Mouse (Mus musculus): ENCODE data around the gene Mllt3.

DNA sequence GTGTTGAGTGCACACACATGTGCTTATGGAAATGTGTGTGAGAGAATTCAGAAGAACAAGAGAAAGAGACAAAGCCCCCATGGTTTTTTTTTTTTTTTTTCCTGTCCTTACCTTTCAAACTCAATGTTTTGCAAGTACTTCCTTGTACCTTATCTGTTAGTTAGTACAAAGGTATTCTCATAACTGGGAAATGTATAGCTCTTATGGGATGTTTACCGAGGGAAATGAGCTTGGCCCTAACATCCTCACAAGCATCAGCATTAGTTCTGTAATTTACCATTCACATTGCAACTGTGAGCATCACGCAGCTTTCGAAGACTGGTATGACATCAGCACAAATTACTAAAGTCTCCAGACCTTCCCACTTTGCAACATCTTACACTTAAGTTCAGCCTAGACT is 231.8 kb downstream of the Mllt3 start:
- no peak for TF ChIP-seq CTCF (IDR thresholded peaks at IDR 0.05; ENCODE audit: extremely low read depth, insufficient read length, insufficient replicate concordance, low read depth, low read length)
- TF ChIP-seq POLR2A (IDR thresholded peaks at IDR 0.05; ENCODE audit: low read depth, low read length): no peak
